Mouse (Mus musculus): ENCODE results near the gene Sez6l. TPM values are rescaled to one million over a fixed set of nuclear protein-coding genes. Genes with fewer than 3 reads are reported as not detected.
"Not testable (repeated sequence)": the region's sequence is repeated elsewhere in the genome, so short reads cannot be mapped to it uniquely, and the experiment has no call there.

Sez6l gene
- total and polyA plus RNA-seq, 2 experiments from 2014 or later = 48.4 to 73.8 TPM

DNA sequence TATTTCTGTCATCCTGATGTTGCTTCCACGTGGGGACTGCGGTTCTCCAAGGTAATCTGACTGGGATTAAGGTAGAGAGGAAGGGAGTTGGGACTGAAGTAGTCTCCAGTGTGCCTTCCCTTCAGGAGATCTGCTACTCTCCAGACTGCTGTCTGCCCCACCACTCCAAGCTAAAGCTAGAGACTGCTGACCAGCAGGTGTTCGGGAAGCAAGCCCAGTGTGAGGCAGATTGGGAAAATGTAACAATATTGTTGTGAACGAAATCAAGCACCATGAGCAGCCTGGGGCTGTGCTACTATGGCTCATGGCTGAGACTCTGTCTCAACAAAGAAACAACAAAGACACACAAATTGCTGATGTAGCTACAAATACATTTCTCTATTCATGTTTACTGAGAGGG, 159.0 kb downstream of the Sez6l start:
- TF ChIP-seq CTCF (IDR thresholded peaks at IDR 0.05; ENCODE audit: low read depth) = no peak
- DNase-seq = no peak
- H3K36me3 ChIP-seq (ENCODE audit: insufficient read depth) = peaks cover 8% of the 10 kb centered on the region
- no peaks in the 10 kb centered on the region for H3K4me1 ChIP-seq (ENCODE audit: insufficient read depth)
- 0 out of 2 replicates have a peak, but pooled peaks have one; percentile 9 for ATAC-seq
- 43% methylated on average over 4 of the region's 4 CpGs for WGBS
- no peaks in the 10 kb centered on the region for H3K27me3 ChIP-seq (ENCODE audit: insufficient read depth, low read length)
- H3K4me2 ChIP-seq (ENCODE audit: low read depth) = no peak overlapping the region
- no peaks in the 10 kb centered on the region for H3K9me3 ChIP-seq (ENCODE audit: low read length)
- H3K9ac ChIP-seq = no peak overlapping the region
- H3K27ac ChIP-seq (ENCODE audit: low read depth, low read length) = no peak overlapping the region
- no peak overlapping the region for H3K4me3 ChIP-seq (ENCODE audit: low read depth, low read length)

DNA sequence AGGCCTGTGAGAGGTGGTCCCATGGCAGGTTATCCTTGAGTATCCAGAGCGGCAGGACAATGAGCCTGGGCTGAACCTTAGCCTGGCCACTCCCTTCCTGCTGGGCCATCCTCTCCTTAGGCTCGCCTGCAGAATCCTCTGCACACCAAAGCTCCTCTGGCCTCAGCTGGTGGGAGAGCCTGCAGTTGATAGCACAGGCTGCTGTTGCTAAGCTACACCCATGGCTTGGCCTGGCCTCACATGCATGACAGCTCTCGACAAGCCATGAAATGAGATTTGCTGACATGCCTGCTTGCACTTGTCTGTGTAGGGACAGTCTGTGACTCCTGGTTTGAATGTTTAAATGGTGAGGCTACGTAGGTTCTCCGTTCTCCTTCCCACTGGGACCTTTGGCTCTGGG, 160.3 kb downstream of the Sez6l start:
- WGBS = 58% methylated on average over 5 of the region's 5 CpGs
- TF ChIP-seq CTCF (IDR thresholded peaks at IDR 0.05; ENCODE audit: low read depth) = no peak
- peak; percentile 49 for ATAC-seq

DNA sequence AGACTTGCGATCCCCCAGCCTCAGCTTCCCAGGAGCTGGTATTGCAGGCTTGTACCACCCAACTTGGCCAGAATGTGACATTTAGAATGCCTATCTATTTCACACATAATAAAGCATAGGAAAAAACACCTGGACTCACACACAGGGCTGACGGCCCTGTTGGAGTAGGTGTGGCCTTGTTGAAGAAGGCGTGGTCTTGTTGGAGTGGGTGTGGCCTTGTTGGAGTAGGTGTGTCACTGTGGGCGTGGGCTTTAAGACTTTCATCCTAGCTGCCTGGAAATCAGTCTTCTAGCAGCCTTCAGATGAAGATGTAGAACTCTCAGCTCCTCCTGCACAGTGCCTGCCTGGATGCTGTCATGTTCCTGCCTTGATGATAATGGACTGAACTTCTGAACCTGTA, 164.2 kb downstream of the Sez6l start:
- H3K4me1 ChIP-seq (ENCODE audit: insufficient read depth) = peaks cover 18% of the 10 kb centered on the region
- not testable (repeated sequence) for ATAC-seq; H3K27ac ChIP-seq (ENCODE audit: low read depth, low read length); H3K4me3 ChIP-seq (ENCODE audit: low read depth, low read length); H3K27me3 ChIP-seq (ENCODE audit: insufficient read depth, low read length); H3K36me3 ChIP-seq (ENCODE audit: insufficient read depth); DNase-seq; H3K9me3 ChIP-seq (ENCODE audit: low read length); H3K4me2 ChIP-seq (ENCODE audit: low read depth); H3K9ac ChIP-seq
- WGBS = 85% methylated on average over 4 of the region's 4 CpGs

More for the DNA sequence above, 160.3 kb downstream of the Sez6l start:
- H3K27me3 ChIP-seq (ENCODE audit: insufficient read depth, low read length) = no peaks in the 10 kb centered on the region
- H3K27ac ChIP-seq (ENCODE audit: low read depth, low read length) = no peak overlapping the region
- H3K4me1 ChIP-seq (ENCODE audit: insufficient read depth) = peaks cover 4% of the 10 kb centered on the region; the same call in 1 of the 2 replicates
- H3K4me3 ChIP-seq (ENCODE audit: low read depth, low read length) = no peak overlapping the region
- H3K9me3 ChIP-seq (ENCODE audit: low read length) = no peaks in the 10 kb centered on the region
- H3K9ac ChIP-seq = no peak overlapping the region
- DNase-seq = no peak
- H3K4me2 ChIP-seq (ENCODE audit: low read depth) = no peak overlapping the region
- peaks cover 8% of the 10 kb centered on the region for H3K36me3 ChIP-seq (ENCODE audit: insufficient read depth)

DNA sequence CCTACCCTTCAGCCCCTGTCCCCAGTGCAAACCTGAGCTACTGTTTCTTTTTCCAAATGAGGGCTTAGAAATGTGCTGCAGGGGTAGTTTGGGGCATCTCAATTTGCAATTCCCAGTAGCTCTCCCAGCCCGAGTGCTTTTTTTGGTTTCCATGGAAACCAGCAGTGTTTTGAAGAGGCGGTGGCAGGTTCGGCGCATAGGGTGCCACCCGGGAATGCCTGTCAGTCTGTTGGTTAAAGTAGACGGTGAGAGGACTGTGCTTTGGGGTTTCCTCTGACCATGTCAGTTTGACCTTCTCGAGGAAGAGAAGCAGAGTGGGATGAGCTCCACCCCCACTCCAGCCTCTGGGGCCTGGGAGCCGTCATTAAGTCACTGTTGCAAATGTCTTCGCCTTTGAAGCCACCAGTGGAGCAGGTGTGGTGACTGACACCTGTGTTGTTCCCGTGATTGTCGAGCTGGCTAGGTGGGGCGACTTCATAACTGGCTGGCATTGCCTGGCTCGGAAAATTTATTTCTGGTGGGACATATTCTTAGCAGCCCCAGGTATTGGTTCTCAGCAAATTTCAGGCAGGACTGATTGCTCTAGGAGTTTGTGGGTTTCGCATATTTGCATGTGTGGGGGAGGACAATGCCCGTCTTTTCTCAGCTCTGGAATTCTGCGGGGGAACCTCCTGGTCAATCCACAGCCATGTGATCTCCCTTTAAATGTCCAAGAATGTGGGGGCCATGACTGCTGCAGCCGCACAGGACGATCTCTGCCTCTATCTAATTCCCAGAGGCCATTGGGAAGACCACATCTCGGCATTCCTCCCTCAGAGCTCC, 165.3 kb downstream of the Sez6l start:
- 13% methylated on average over 19 of the region's 19 CpGs for WGBS
- Histone ChIP-seq H3K4me2 (ENCODE audit: low read depth) (peak overlapping the region; percentile 37), H3K4me1 (ENCODE audit: insufficient read depth) (peaks cover 18% of the 10 kb centered on the region), H3K27me3 (ENCODE audit: insufficient read depth, low read length) (no peaks in the 10 kb centered on the region), H3K27ac (ENCODE audit: low read depth, low read length) (peak overlapping the region; percentile 85), H3K9ac (0 out of 2 replicates have a peak overlapping the region, but pooled peaks have one; percentile 14), H3K36me3 (ENCODE audit: insufficient read depth) (no peaks in the 10 kb centered on the region), H3K9me3 (ENCODE audit: low read length) (no peaks in the 10 kb centered on the region), H3K4me3 (ENCODE audit: low read depth, low read length) (no peak overlapping the region)
- no peak for TF ChIP-seq CTCF (IDR thresholded peaks at IDR 0.05; ENCODE audit: low read depth)
- ATAC-seq (peak; percentile 86), DNase-seq (peak; percentile 82)

DNA sequence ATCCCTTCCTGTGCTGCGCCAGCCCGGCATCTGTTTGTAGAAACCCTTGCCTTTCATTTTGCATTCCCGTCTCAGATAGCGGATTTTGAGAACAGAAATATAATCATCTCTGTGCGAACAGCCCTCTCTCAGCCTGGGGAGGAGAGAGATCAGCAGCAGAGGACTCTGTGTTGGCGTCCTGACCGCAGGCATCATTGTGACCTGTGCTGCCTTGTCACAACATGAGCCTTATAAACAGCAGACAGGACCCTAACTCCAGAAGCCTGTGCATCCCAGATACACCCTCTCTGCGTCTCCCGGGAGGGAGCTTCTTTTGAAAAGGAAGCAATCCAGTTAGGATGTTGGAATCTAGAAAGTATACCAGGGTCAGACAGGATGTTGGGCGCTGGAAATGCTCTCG, 165.9 kb downstream of the Sez6l start:
- H3K27ac ChIP-seq (ENCODE audit: low read depth, low read length) = peak overlapping the region; percentile 85
- TF ChIP-seq CTCF (IDR thresholded peaks at IDR 0.05; ENCODE audit: low read depth) = no peak
- peak; percentile 45 for DNase-seq
- H3K9ac ChIP-seq = 0 out of 2 replicates have a peak overlapping the region, but pooled peaks have one; percentile 14
- H3K36me3 ChIP-seq (ENCODE audit: insufficient read depth) = no peaks in the 10 kb centered on the region
- WGBS = 11% methylated on average over 11 of the region's 11 CpGs
- H3K9me3 ChIP-seq (ENCODE audit: low read length) = no peaks in the 10 kb centered on the region
- peak; percentile 11 for ATAC-seq
- no peak overlapping the region for H3K4me3 ChIP-seq (ENCODE audit: low read depth, low read length)
- no peaks in the 10 kb centered on the region for H3K27me3 ChIP-seq (ENCODE audit: insufficient read depth, low read length)
- H3K4me1 ChIP-seq (ENCODE audit: insufficient read depth) = peaks cover 18% of the 10 kb centered on the region
- H3K4me2 ChIP-seq (ENCODE audit: low read depth) = peak overlapping the region; percentile 37

DNA sequence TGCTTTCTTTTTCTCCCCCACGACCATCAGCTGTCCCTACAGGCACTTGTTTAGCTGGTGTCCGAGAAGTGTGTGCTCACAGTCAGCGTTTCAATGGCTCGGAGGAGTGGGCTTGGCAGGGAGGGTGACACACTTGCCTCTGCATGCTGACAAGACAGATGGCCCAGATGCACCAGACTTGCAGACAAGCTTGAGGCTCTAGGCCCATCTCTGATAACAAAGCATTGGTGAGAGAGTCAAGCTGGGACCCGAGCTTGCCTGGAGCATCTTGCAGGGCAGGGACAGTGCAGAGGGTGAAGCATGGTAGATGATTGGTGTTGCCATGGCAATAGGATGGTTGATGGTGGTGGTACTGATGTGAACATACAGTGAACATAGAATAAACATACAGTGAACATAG, 167.7 kb downstream of the Sez6l start:
- DNase-seq = no peak
- no peaks in the 10 kb centered on the region for H3K27me3 ChIP-seq (ENCODE audit: insufficient read depth, low read length)
- no peak overlapping the region for H3K27ac ChIP-seq (ENCODE audit: low read depth, low read length)
- H3K9ac ChIP-seq = no peak overlapping the region
- H3K4me2 ChIP-seq (ENCODE audit: low read depth) = no peak overlapping the region
- TF ChIP-seq CTCF (IDR thresholded peaks at IDR 0.05; ENCODE audit: low read depth) = no peak
- H3K4me3 ChIP-seq (ENCODE audit: low read depth, low read length) = no peak overlapping the region
- H3K4me1 ChIP-seq (ENCODE audit: insufficient read depth) = peaks cover 18% of the 10 kb centered on the region
- ATAC-seq = peak; percentile 18; the same call in 1 of the 2 replicates
- no peaks in the 10 kb centered on the region for H3K9me3 ChIP-seq (ENCODE audit: low read length)
- 52% methylated on average over 5 of the region's 5 CpGs for WGBS
- no peaks in the 10 kb centered on the region for H3K36me3 ChIP-seq (ENCODE audit: insufficient read depth)

DNA sequence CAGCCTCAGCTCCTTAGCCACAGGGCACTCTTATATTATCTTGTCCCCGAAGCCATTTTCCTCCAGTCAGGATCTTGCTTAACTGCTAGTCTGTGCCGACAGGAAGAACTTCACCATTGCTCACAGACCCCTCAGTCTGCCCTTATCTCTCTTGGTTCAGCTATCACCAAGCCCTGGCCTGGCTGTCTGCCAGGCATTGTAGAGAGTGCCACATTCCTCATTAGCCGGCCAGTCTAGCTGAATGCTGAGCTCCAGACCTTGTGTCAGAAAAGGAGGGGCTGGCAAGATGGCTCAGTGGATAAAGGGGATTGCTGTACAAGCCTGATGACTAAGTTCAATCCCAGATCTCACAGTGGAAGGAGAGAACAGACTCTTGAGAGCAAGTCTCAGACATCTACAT, 171.0 kb downstream of the Sez6l start:
- H3K36me3 ChIP-seq (ENCODE audit: insufficient read depth) = no peaks in the 10 kb centered on the region
- H3K27ac ChIP-seq (ENCODE audit: low read depth, low read length) = no peak overlapping the region
- ATAC-seq (no peak), DNase-seq (no peak)
- H3K9me3 ChIP-seq (ENCODE audit: low read length) = no peaks in the 10 kb centered on the region
- H3K27me3 ChIP-seq (ENCODE audit: insufficient read depth, low read length) = no peaks in the 10 kb centered on the region
- TF ChIP-seq CTCF (IDR thresholded peaks at IDR 0.05; ENCODE audit: low read depth) = no peak
- no peak overlapping the region for H3K9ac ChIP-seq
- 57% methylated on average over 3 of the region's 3 CpGs for WGBS
- H3K4me3 ChIP-seq (ENCODE audit: low read depth, low read length) = no peak overlapping the region
- H3K4me1 ChIP-seq (ENCODE audit: insufficient read depth) = peaks cover 9% of the 10 kb centered on the region
- no peak overlapping the region for H3K4me2 ChIP-seq (ENCODE audit: low read depth)

Measured in forebrain, postnatal 0 days (tissue).